Mouse (Mus musculus): ENCODE data around the gene Zan. TPM values are rescaled to one million over a fixed set of nuclear protein-coding genes. Genes with fewer than 3 reads are reported as not detected.
"Not testable (repeated sequence)": the region's sequence is repeated elsewhere in the genome, so short reads cannot be mapped to it uniquely, and the experiment has no call there.

Gene Zan
- polyA plus RNA-seq, 1 experiment: 0.01 TPM

- Histone ChIP-seq H3K36me3 (ENCODE audit: control insufficient read depth, insufficient read depth) (no peaks in the 10 kb centered on the region), H3ac (ENCODE audit: control insufficient read depth, insufficient read length, low read depth) (no peak overlapping the region), H3K27me3 (ENCODE audit: control insufficient read depth, insufficient read depth, insufficient read length) (peaks cover 11% of the 10 kb centered on the region), H3K79me3 (ENCODE audit: low read depth) (no peaks in the 10 kb centered on the region), H3K4me3 (ENCODE audit: insufficient read depth, poor library complexity, severe bottlenecking) (no peak overlapping the region), H3K79me2 (ENCODE audit: control insufficient read depth, insufficient read depth) (no peaks in the 10 kb centered on the region)
- TF ChIP-seq MYOD1 (IDR thresholded peaks at IDR 0.05; ENCODE audit: control insufficient read depth, insufficient read length, low read depth) (no peak), CTCF (IDR thresholded peaks at IDR 0.05; ENCODE audit: control insufficient read depth, insufficient read depth, insufficient read length) (no peak), CEBPB (IDR thresholded peaks at IDR 0.05; ENCODE audit: low read depth) (no peak), FOSL1 (IDR thresholded peaks at IDR 0.05; ENCODE audit: insufficient read depth, low read length, poor library complexity, severe bottlenecking) (no peak), MYOG (IDR thresholded peaks at IDR 0.05; ENCODE audit: control insufficient read depth, extremely low read depth, insufficient read length) (no peak), MAX (IDR thresholded peaks at IDR 0.05) (no peak), USF1 (IDR thresholded peaks at IDR 0.05; ENCODE audit: low read depth) (no peak)
These were observed 20.8 kb downstream of the Zan start for GRCm38 (mm10) chr5:137455866-137456591.

DNA sequence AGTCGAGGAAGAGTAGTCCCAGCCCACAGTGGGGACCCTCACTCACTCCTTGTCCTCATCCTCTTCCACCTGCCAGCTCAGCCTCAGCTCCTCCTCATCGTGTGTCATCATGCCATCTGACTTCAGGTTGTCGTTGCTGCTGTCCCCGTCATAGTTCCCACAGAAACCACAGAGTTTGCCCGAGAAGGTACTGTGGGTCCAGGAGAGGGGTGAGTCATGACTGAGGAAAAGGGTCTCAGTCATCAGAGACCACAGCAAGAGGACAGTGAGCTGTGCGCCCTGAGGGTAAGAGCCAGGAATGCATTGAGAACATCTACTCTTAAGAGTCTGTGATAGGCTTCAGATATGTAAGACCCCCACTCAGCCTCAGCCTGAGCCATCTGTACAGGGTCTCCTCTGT lies 21.7 kb downstream of the Zan start:
- H3K4me3 ChIP-seq (ENCODE audit: insufficient read depth, poor library complexity, severe bottlenecking): no peak overlapping the region
- no peaks in the 10 kb centered on the region for H3K36me3 ChIP-seq (ENCODE audit: control insufficient read depth, insufficient read depth)
- peaks cover 11% of the 10 kb centered on the region for H3K27me3 ChIP-seq (ENCODE audit: control insufficient read depth, insufficient read depth, insufficient read length)
- peak; percentile 9 for TF ChIP-seq MYOD1 (IDR thresholded peaks at IDR 0.05; ENCODE audit: control insufficient read depth, insufficient read length, low read depth)
- TF ChIP-seq CTCF (IDR thresholded peaks at IDR 0.05; ENCODE audit: control insufficient read depth, insufficient read depth, insufficient read length): no peak
- no peaks in the 10 kb centered on the region for H3K79me3 ChIP-seq (ENCODE audit: low read depth)
- H3K79me2 ChIP-seq (ENCODE audit: control insufficient read depth, insufficient read depth): no peaks in the 10 kb centered on the region
- H3ac ChIP-seq (ENCODE audit: control insufficient read depth, insufficient read length, low read depth): no peak overlapping the region

DNA sequence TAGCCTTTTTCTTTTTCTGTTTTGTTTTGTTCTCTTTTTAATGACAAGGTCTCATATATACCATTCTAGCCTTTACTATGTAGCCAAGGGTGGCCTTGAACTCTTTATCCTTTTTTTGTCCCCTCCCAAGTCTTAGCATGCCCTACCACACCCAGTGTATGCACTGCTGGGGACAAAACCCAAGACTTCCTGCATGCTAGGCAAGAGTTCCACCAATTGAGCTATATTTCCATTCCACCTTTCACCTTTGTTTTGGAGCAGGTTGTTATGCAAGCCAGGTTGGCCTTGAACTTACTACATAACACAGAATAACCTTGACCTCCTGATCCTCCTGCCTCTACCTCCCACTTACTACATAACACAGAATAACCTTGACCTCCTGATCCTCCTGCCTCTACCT lies 31.3 kb downstream of the Zan start:
- no peaks in the 10 kb centered on the region for H3K79me3 ChIP-seq (ENCODE audit: low read depth)
- H3K79me2 ChIP-seq (ENCODE audit: control insufficient read depth, insufficient read depth): no peaks in the 10 kb centered on the region
- no peak for TF ChIP-seq CEBPB (IDR thresholded peaks at IDR 0.05; ENCODE audit: low read depth)
- TF ChIP-seq MYOD1 (IDR thresholded peaks at IDR 0.05; ENCODE audit: control insufficient read depth, insufficient read length, low read depth): no peak
- TF ChIP-seq USF1 (IDR thresholded peaks at IDR 0.05; ENCODE audit: low read depth): no peak
- TF ChIP-seq CTCF (IDR thresholded peaks at IDR 0.05; ENCODE audit: control insufficient read depth, insufficient read depth, insufficient read length): no peak
- TF ChIP-seq FOSL1 (IDR thresholded peaks at IDR 0.05; ENCODE audit: insufficient read depth, low read length, poor library complexity, severe bottlenecking): no peak
- TF ChIP-seq MAX (IDR thresholded peaks at IDR 0.05): no peak
- no peak for TF ChIP-seq MYOG (IDR thresholded peaks at IDR 0.05; ENCODE audit: control insufficient read depth, extremely low read depth, insufficient read length)
- no peak overlapping the region for H3ac ChIP-seq (ENCODE audit: control insufficient read depth, insufficient read length, low read depth)
- peaks cover 4% of the 10 kb centered on the region for H3K27me3 ChIP-seq (ENCODE audit: control insufficient read depth, insufficient read depth, insufficient read length)
- no peaks in the 10 kb centered on the region for H3K36me3 ChIP-seq (ENCODE audit: control insufficient read depth, insufficient read depth)
- H3K4me3 ChIP-seq (ENCODE audit: insufficient read depth, poor library complexity, severe bottlenecking): no peak overlapping the region

DNA sequence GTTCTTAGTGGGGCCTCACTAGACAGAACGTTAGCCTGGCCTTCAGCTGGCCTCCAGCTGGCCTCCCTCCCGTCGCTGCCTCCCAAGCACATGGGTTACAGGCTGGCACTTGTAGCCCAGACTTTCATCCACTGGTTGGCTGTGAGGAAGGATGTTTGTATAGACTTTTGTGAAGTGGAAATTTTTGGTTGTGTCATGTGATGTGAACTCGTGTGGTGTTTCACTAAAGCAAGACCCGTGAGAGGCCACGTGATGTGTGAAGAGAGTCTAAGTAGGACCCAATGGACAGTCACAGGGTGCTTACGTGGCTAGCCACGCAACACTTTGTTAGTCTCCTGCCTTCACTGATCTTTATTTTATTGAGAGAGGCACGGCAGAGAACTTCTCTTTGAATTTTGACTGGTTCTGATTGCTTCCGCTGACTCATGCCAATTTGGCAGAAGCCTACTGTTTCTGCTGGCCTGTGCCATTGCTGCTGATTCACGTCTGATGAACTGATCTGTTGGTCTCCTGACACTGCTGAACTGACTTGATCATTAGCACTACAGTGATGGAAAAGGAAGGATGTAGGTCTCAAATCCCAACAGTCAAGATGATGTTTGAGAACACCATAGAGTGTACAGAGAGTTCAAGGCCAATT lies 36.5 kb downstream of the Zan start:
- Histone ChIP-seq H3K4me3 (ENCODE audit: insufficient read depth, poor library complexity, severe bottlenecking) (no peak overlapping the region), H3K36me3 (ENCODE audit: control insufficient read depth, insufficient read depth) (no peaks in the 10 kb centered on the region), H3K27me3 (ENCODE audit: control insufficient read depth, insufficient read depth, insufficient read length) (peaks cover 5% of the 10 kb centered on the region), H3ac (ENCODE audit: control insufficient read depth, insufficient read length, low read depth) (no peak overlapping the region), H3K79me3 (ENCODE audit: low read depth) (no peaks in the 10 kb centered on the region), H3K79me2 (ENCODE audit: control insufficient read depth, insufficient read depth) (no peaks in the 10 kb centered on the region)
- TF ChIP-seq MAX (IDR thresholded peaks at IDR 0.05) (no peak), USF1 (IDR thresholded peaks at IDR 0.05; ENCODE audit: low read depth) (peak; percentile 82)

- TF ChIP-seq MYOD1 (IDR thresholded peaks at IDR 0.05; ENCODE audit: control insufficient read depth, insufficient read length, low read depth) (no peak), MAX (IDR thresholded peaks at IDR 0.05) (no peak), CTCF (IDR thresholded peaks at IDR 0.05; ENCODE audit: control insufficient read depth, insufficient read depth, insufficient read length) (no peak), MYOG (IDR thresholded peaks at IDR 0.05; ENCODE audit: control insufficient read depth, extremely low read depth, insufficient read length) (no peak), FOSL1 (IDR thresholded peaks at IDR 0.05; ENCODE audit: insufficient read depth, low read length, poor library complexity, severe bottlenecking) (no peak), USF1 (IDR thresholded peaks at IDR 0.05; ENCODE audit: low read depth) (no peak), CEBPB (IDR thresholded peaks at IDR 0.05; ENCODE audit: low read depth) (no peak)
- H3K27me3 ChIP-seq (ENCODE audit: control insufficient read depth, insufficient read depth, insufficient read length): peaks cover 16% of the 10 kb centered on the region
These were observed 43.0 kb downstream of the Zan start for GRCm38 (mm10) chr5:137433889-137434288.

DNA sequence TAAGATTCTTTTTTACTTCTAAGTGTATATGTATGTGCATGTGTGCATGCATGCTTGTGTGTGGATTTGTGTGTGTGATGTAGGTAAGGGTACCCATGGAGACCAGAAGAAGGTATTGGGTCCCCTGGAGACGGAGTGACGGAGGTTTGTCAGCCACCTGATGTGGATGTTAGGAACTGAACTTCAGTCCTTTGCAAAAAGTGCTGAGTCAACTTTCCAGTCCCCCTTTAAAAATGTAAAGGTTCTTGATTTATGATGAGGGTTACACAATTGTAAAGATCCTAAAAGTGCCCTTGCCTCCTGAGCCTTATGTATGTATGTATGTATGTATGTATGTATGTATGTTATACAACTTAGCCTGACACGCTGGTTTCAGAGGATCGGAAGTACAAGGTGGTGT lies 46.5 kb downstream of the Zan start:
- H3ac ChIP-seq (ENCODE audit: control insufficient read depth, insufficient read length, low read depth): not testable (repeated sequence)

More at GRCm38 (mm10) chr5:137433889-137434288, 43.0 kb downstream of the Zan start:
- Histone ChIP-seq H3ac (ENCODE audit: control insufficient read depth, insufficient read length, low read depth) (no peak overlapping the region), H3K4me3 (ENCODE audit: insufficient read depth, poor library complexity, severe bottlenecking) (no peak overlapping the region), H3K36me3 (ENCODE audit: control insufficient read depth, insufficient read depth) (no peaks in the 10 kb centered on the region), H3K79me3 (ENCODE audit: low read depth) (no peaks in the 10 kb centered on the region), H3K79me2 (ENCODE audit: control insufficient read depth, insufficient read depth) (no peaks in the 10 kb centered on the region)

More for the DNA sequence above, 46.5 kb downstream of the Zan start:
- not testable (repeated sequence) for H3K4me3 ChIP-seq (ENCODE audit: insufficient read depth, poor library complexity, severe bottlenecking); H3K79me2 ChIP-seq (ENCODE audit: control insufficient read depth, insufficient read depth); H3K36me3 ChIP-seq (ENCODE audit: control insufficient read depth, insufficient read depth); H3K79me3 ChIP-seq (ENCODE audit: low read depth)
- peaks cover 18% of the 10 kb centered on the region for H3K27me3 ChIP-seq (ENCODE audit: control insufficient read depth, insufficient read depth, insufficient read length)
